Mouse (Mus musculus): ENCODE data around the gene Plxnd1.

Plxnd1 gene

DNA sequence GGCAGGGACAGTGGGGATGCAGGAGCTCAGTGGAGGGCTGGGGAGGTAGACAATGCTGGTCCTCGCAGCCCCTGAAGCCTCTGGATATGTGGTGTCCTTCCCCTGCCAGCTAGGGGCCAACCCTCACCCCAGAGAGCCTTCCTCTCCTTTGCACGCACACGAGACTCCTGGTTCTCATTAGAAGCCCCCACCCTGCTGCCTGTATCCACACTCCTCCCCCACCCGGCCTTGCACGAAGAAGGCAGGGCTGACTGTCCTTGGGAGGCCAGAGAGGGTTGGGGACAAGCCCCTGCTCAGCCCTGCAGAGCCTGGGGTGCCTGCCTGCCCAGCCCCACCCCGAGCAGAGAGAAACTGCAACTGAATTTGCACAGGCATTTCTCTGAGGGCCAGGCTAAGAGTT, 37.1 kb downstream of the Plxnd1 start:
- DNase-seq (ENCODE audit: low spot score in 2 of 2), result no peak

DNA sequence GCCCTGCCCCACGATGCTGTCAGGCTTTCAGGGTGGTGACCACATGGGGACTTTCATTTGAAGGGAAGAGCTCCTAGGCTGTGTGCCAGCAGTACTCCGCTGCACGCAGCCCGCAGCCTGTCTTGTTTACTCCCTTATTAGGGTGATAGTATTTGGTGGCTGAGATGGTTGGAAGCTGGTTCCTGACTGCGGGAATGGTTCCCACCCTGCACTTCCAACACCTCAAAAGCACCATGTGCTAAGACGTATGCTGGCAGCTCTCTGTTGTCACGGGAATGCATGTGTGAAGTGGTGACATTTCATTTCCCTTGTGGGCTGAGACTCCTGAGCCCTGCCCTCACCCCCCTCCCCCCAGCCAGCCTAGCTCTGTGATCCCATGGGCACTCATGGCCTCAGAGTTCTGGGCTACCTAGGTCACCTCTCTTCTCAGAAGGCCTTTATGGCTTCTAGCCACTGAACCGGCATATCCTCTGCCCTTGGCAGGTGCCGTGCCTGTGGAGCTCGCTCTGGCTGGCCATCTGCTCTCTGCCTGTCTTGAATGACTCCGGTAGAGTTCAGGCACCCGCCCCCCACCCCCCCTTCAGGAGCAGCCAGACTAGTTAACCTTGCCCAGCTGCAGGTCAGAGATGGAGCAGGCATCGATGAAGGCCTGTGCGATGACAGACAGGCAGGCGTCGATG, 37.7 kb downstream of the Plxnd1 start:
- no peak for DNase-seq (ENCODE audit: low spot score in 2 of 2)

DNA sequence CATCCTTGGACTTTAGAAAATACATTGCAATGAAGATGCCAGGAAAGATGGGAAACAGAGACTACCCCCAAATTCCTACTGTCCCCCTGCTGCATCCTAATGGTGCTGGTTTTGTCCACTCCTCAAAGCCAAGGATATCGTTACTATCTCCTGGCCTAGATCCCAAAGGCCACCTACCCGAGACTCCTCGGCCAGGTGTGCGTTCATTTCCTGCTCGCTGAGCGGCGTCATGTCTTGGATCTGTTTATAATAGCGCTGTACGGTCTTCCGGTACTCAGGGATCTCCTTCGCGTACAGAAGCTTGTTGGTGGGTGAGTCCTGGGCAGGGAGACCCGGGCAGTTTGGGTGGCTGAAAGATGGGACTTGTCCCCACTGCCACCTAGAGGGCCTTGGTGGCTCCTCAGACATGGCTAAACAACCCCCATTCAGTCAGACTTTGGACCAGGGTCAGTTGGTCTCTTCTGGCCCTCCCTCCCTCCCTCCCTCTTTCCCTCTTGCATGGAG, 38.3 kb downstream of the Plxnd1 start:
- no peak for DNase-seq (ENCODE audit: low spot score in 2 of 2)

DNA sequence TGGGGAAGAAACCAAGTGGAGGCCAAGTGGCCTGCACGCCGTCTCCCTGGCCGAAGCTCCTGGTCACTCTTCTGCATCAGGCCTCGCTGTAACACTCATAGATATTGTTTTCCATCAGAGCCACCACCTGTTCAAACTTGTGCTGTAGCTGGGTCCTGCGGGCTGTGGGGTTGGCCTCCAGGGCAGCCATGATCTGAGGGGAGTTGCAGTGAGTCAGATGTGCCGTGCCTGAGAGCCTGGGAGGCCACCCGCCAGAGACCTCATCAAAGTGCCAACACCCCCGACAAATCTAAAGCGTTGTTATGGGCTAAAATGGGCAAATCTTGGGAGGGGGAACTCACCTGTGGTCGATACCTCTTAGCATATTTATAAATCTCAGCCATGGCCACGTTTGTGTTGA, 39.1 kb downstream of the Plxnd1 start:
- no peak for DNase-seq (ENCODE audit: low spot score in 2 of 2)

DNA sequence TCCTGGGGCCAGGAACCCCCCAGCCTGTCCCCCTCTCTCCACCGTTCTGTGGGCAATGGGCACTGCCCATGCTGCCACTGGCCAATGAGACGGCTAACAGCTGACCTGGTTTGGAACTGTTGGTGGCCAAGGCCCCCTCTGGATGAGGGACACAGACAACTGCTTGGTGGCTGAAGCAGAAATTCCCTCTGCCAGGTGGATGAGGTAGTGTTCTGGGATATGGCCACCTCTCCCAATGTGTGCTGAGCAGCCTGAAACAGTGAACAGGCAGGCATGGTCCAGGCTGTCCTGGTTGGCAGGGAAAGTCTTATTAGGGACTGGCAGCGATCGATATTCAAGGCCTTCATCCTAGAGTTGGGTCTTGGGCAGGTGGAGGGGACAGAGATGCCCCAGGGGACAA, 39.6 kb downstream of the Plxnd1 start:
- DNase-seq (ENCODE audit: low spot score in 2 of 2), result no peak

DNA sequence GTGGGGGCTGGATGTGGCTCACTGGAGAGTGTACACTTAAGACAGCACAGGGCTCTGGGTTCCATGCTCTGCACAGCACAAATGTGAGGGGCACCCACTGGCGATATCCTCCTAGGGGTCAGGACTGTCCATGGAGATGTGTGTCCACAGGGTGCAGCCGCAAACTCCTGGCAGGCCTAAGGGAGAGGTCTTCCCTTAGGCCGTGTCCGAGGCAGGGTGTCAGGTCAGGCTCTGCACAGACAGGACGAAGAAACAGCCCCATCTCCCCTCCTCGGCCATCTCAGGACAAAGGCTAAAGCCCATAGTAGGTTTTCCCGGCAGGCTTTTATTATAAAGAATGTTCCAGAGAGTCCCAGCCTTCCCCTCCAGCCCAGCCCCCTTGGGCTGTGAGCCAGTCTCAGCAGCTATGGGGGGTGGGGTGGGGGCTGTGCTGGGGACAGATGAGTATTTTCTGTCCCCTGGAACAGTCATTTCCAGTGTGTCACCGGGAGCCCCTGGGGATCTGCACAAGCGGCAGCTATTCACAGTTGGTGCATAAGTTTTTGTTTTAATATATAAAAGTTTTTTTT, 40.2 kb downstream of the Plxnd1 start:
- no peak for DNase-seq (ENCODE audit: low spot score in 2 of 2)

DNA sequence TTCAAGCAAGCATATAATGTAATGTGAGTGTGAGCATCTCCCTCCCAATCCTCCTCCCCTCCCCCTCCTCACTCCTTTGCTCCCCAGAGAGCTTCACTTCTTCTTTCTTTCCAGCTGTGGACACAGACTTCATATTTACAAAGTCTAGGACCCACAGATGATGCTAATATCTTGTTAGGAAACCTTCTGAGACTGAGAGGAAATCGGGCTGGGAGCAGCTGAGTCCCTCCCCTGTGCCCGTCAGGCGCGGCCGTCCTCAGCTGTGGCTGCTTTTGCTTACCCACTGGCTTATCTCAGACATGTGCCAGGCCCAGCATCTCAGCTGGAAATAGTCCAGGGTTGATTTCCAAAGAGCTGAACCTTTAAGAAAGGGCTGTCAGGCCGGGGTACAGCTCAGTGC, 48.4 kb downstream of the Plxnd1 start:
- DNase-seq (ENCODE audit: low spot score in 2 of 2), result no peak

DNA sequence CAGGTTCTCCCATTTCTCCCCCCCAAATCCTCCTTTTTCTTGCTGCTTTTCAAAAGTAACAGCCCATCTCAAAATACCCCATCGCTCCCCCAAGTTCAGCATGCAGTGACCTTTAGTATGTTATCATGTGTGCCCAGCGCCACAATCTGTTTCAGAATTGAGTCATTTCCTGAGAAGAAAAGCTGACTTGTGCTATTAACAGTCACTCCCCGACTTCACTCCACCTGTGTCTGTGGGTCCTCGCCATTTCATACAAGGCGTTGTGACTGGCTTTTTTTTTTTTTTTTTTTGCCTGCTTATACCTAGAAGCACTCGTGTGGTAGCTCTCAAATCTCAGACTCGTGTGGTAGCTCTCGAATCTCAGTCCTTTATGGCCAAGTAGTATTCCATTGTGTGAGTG, 49.2 kb downstream of the Plxnd1 start:
- no peak for DNase-seq (ENCODE audit: low spot score in 2 of 2)

DNA sequence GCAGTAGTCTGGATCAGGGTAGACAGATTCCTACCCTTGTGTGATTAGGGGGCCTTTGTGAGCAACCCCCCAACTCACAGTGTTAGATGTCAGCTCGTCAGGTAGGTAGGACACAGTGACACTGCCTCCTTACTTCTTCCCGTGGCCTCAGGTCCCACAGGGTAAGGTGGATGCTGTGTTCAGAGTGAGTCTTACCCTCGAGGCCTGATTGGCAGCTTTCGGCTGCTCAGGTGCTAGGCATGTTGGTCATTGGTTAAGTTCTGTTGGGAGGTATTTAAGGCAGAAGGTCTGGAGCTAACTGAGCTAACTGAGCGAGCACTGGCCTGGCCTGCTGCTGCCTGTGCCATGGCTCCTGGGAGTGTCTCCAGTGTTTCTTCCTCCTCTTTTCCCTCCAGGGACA, 50.2 kb downstream of the Plxnd1 start, which contains the start of gene H1foo:
TSS of gene H1foo (plus strand) at position 301 of the 400 bp plus-strand sequence.
- DNase-seq (ENCODE audit: low spot score in 2 of 2), result no peak

DNA sequence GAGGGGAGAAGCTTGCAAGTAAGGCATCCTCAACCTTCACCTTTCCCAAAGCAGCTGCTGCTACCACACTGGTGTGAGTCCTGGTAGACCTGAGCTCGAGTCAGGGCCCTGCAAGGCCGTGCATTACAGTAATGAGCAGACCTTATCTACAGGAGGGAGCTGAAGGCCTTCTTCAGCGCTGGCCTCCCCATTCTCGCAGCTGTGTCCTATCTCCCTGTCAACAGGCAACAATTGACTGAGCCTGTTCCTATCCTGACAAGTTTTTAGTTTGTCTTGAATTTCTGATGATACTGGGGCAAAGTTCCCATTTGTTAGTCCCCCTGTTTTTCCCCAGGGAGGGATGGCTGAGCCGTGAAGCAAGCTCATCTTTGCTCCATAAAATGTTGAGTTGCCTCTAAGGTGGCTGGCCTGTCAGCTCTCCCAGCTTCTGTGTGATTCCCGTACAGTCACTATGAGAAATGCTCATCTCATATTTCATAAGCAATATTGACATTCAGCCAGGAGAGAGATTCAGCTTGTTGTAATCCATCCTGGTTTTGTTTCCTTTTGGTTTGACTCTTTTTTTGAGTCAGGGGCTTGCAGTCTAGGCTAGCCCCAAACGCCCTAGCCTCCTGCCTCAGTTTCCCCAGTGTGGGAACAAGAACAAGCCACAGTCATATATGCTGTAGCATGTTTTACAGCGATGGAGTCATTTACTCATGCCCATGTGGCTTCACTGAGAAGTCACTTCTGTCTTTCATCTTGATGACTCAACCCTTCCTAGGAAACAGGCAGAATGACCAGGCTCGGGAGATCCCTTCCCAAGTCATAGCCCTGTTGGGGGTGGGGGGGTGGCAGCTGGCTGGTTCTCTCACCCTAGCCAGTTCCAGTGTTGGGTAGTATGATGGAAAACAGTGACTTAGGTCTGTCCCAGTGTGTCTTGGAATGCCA, 51.0 kb downstream of the Plxnd1 start:
- DNase-seq (ENCODE audit: low spot score in 2 of 2), result no peak

DNA sequence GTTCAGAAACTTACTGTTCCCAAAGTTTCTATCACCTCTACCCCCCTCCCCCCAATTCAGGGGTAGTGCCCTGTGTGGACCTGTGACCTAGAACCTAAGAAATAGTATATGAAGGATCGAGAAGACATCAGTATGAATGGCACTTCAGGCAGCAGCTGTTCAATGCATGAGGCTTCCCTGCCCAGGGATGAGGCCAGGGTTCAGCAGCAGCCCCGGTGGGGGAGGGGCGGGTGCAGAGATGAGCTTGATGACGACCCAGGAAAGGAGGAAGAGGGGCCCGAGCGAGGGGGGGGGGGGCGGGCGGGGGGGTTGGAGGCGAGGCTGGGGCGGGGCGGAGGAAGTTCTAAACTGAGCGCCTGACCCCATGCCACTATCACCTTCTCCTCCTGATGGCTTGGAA, 53.7 kb downstream of the Plxnd1 start:
- DNase-seq (ENCODE audit: low spot score in 2 of 2), result no peak

DNA sequence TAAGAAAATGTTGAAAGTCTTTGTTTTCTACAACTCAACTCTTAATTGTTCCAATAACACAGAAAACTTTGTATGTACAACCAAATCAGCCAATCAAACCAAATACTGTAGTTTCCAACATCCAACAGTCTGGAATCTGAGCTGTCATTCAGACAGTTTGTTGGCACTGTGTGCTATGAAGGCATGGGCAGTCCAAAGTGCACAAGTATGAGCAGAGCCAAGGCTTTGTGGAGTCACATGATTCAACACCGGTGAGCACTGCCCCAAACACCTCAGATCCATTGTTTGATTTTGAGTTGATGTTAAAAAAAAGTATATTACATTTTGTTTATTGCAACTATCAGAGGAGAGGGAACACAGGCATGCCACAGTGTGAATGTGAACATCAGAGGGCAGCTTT, 54.2 kb downstream of the Plxnd1 start:
- DNase-seq (ENCODE audit: low spot score in 2 of 2), result no peak

DNA sequence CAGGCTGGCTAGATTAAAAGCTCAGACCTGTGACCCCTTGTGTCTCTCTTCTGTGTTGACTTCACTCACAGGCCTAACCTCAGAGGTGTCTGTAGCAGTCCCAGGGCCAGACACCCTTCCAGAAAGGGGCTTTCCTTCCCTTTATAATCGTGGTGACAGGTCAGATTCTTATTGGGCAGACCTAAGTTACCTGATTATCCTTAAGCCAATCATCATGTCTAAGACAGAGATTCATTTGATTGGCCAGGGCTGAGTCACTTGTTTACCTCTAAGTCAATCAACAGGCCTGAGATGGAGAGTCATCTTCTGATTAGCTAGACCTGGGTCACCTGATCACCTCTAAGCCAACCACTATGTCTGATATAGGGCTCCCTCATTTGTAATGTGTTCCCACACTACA, 56.0 kb downstream of the Plxnd1 start:
- no peak for DNase-seq (ENCODE audit: low spot score in 2 of 2)

DNA sequence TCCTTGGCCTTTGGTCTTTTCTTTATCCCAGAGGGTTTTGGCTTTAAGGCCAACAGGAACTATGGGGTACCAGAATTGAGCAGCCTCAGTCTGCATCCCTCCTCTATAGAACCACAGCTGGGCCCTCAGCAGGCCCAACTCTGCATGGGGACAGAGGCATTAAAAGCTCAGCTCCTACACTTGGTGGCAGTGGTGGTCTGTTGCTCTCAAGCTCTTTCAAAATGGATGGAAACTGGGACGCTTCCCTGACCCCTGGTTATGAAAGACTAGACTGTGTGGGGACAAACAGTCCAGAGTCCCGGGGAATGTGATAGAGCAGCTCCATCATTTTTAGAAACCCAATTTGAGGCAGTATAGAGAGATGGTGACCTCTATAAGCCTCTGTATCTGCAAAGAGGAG, 56.8 kb downstream of the Plxnd1 start:
- DNase-seq (ENCODE audit: low spot score in 2 of 2), result no peak

DNA sequence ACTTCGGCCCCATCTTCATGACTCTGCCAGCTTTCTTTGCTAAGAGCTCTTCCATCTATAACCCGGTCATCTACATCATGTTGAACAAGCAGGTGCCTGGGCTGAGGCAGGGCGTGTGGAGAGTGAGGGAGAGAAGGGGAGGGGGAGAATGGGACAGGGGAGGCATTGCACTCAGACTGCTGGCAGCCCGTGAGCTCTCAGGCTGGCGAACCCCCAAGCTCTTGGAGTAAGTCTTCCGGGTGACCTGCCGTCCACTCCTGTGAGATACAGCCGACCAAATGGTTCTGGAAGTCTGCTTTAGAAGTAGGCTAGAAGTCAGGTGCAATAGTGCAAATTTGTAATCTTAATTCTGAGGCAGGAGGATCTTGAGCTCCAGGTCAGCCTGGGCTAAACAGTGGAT, 59.3 kb downstream of the Plxnd1 start:
- DNase-seq (ENCODE audit: low spot score in 2 of 2), result no peak

DNA sequence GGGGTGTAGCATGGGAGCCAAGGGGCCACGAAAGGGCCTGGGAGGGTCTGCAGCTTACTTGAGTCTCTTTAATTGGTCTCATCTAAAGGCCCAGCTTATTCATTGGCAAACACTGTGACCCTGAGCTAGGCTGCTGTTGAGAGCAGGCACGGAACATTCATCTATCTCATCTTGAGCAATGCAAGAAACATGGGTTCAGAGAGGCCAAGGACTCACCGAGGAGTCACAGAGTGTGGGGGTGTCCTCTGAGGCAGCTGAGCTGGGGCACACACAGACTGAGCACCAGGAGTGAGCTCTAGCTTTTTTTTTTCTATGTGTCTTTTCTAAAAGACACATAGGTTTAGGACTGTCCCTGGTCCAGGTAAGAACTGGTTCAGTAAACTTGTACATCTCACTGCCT, 62.4 kb downstream of the Plxnd1 start:
- DNase-seq (ENCODE audit: low spot score in 2 of 2), result no peak

DNA sequence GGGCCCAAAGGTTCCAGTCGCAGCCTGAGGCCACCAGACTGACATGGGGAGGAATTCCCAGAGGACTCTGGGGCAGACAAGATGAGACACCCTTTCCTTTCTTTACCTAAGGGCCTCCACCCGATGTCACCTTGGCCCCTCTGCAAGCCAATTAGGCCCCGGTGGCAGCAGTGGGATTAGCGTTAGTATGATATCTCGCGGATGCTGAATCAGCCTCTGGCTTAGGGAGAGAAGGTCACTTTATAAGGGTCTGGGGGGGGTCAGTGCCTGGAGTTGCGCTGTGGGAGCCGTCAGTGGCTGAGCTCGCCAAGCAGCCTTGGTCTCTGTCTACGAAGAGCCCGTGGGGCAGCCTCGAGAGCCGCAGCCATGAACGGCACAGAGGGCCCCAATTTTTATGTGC, 63.2 kb downstream of the Plxnd1 start, which contains the start of gene Rho:
TSS of gene Rho (plus strand) at position 110 of the 400 bp plus-strand sequence.
- no peak for DNase-seq (ENCODE audit: low spot score in 2 of 2)

DNA sequence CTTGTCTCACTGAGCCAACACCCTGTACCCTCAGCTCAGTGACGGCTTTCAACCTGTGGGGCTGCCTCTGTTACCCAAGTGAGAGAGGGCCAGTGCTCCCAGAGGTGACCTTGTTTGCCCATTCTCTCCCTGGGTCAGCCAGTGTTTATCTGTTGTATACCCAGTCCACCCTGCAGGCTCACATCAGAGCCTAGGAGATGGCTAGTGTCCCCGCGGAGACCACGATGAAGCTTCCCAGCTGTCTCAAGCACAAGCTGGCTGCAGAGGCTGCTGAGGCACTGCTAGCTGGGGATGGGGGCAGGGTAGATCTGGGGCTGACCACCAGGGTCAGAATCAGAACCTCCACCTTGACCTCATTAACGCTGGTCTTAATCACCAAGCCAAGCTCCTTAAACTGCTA, 64.8 kb downstream of the Plxnd1 start:
- DNase-seq (ENCODE audit: low spot score in 2 of 2), result no peak

DNA sequence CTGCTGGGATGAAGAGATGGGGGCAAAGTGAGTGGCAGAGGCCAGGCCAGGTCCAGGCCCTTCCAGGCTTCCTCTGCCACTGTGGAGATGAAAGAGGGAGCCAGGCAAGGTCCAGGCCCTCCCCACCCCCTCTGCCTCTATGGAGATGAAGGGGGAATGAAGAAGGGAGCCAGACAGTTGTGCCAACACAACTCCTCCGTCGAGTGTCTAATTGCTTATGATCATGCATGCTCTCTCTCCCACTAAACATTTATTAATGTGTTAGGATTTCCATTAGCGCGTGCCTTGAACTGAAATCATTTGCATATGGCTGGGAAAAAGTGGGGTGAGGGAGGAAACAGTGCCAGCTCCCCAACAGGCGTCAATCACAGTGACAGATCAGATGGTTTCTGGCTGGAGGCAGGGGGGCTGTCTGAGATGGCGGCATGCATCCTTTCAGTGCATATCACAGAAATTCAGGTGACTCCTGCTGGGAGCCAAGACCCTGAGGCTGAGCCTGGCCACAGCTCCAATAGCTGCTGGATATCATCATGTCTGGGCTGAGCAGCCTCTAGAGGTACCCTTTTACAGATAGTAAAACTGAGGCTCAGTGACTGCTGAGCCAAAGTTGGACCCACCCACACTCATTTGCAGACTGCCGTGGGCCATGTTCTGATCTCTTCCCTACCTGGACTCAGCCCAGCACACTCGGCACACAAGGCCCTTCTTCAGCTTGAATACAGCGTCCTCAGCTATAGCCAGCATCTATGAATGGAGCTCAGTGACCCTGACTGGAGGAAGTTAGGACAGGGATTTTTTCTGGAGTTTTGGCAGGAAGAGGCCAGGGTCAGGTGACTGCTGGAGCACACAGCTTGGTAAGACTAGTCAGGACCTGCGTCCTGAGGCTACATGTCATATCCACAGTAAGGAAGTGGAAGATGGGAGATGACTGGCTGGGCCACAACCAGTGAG, 67.2 kb downstream of the Plxnd1 start:
- no peak for DNase-seq (ENCODE audit: low spot score in 2 of 2)

DNA sequence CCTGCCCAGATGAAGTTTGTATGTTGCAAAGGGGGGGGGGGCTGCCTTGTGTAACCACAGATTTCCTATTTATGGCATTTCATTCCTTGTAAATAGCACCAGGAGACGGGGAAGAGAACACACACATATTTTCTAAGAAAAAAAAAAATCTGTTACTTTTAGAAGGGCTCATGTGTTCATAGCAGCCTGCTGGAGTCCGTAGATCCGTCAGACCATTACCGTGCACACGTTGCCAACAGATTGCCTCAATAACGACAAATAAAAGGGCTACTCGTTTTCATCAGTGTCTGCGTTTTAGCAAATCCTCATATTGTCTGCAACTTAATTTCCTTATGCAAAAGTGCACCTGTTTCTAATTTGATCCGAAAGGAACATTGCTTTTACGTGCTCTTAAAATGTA, 68.4 kb downstream of the Plxnd1 start:
- DNase-seq (ENCODE audit: low spot score in 2 of 2), result no peak

DNA sequence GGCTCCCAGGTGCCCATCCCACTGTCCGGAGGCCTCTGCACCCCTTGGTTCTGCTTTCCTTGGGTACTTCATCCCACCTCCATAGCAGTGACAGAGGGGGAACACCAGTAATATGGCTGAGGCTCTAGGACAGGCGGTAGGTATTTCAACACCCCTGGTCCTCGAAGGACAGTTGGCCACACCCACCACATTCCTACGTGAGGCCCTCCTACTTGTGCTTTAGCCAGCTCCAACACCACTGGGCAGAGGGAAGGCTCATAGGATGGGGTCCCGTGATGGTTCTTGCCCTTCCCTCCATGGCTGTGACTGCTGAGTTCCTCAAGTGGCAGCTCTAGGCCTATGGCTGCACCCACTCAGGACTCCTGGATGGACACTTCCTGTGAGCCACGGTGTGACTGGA, 70.0 kb downstream of the Plxnd1 start:
- DNase-seq (ENCODE audit: low spot score in 2 of 2), result no peak
